Comparison of ENCODE assay signal across 7 mouse cellular contexts in the genomic region with DNA sequence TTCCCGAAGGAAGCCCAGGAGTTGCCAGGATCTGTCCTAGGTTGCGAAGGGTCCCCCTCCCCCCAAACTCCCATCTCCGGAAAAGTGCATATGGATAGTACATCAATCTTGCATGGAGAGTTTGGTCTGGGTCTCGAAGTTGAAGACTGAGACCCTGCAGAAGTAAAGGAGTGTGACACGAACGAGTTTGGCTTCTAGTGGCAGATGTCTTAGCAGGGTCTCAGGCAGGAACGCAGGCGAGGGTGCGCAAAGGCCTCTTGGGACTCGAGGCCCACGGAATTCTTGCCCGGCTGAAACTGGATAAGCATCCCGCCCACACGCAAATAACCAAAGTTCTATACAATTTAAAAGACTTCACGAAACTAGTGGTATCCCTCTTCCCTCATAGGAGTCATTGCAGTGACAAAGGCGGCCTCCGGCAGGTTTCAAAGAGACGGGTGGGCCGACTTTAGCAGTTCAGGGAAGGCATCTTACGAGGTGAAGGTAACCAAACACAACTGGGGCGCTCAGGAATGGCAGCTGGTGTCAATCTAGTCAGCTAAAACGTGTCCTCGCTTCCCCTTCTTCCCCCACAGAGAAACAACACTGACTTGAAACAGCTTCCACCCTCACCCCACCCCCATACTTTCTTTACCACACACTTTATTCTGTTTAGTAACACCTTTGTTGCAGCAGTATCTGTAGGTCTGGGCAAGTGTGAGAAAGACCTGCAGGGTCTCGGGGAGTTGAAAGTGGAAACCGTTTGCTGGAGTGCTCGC.
A peak's percentile ranks its signal among the peaks of the same experiment; 100 is the strongest.
DNase-seq lines count a peak whose midpoint lies in the region; ATAC-seq and TF ChIP-seq lines count a peak whose summit lies in the region.

No protein-coding gene starts in this region.

- peak; percentile 30 for DNase-seq in retina, embryonic 14.5 days (ENCODE audit: low spot score)
- no peak for DNase-seq in retina, postnatal 1 day
- no peak for DNase-seq in layer of hippocampus, adult 9-10 months (ENCODE audit: low spot score)
- DNase-seq in frontal cortex, postnatal 10 days (ENCODE audit: low spot score in 2 of 2), result no peak

- no peaks in the 10 kb centered on the region for H3K36me3 ChIP-seq in intestine, postnatal 0 days (ENCODE audit: control insufficient read depth, insufficient read depth)
- no peaks in the 10 kb centered on the region for H3K36me3 ChIP-seq in neural tube, embryonic 12.5 days

- peaks cover 4% of the 10 kb centered on the region; the same call in 1 of the 2 replicates for H3K4me1 ChIP-seq in embryonic fibroblast, embryonic 13.5 days (ENCODE audit: control insufficient read depth, insufficient read depth, low read length)
- H3K4me1 ChIP-seq in intestine, postnatal 0 days (replicated peaks; ENCODE audit: control insufficient read depth, insufficient read depth, low read length), result peaks cover 6% of the 10 kb centered on the region
- H3K4me1 ChIP-seq in neural tube, embryonic 12.5 days, result peaks cover 46% of the 10 kb centered on the region

- H3K9me3 ChIP-seq in intestine, postnatal 0 days (ENCODE audit: control insufficient read depth), result no peaks in the 10 kb centered on the region
- H3K9me3 ChIP-seq in neural tube, embryonic 12.5 days, result no peaks in the 10 kb centered on the region

- TF ChIP-seq POLR2A in embryonic fibroblast, embryonic 13.5 days (IDR thresholded peaks at IDR 0.05; ENCODE audit: low read depth, low read length), result no peak

- no peak for TF ChIP-seq CTCF in embryonic fibroblast, embryonic 13.5 days (IDR thresholded peaks at IDR 0.05; ENCODE audit: borderline replicate concordance, insufficient read depth, low read length)
- no peak for TF ChIP-seq CTCF in intestine, postnatal 0 days (IDR thresholded peaks at IDR 0.05; ENCODE audit: low read depth)

- peak overlapping the region; percentile 70; the same call in 1 of the 2 replicates for H3K27ac ChIP-seq in embryonic fibroblast, embryonic 13.5 days (ENCODE audit: insufficient read depth, low read length)
- H3K27ac ChIP-seq in intestine, postnatal 0 days (ENCODE audit: low read depth, low read length), result no peak overlapping the region
- H3K27ac ChIP-seq in neural tube, embryonic 12.5 days, result no peak overlapping the region

- H3K4me3 ChIP-seq in embryonic fibroblast, embryonic 13.5 days (ENCODE audit: insufficient read depth, low read length), result peak overlapping the region; percentile 2; the same call in 1 of the 2 replicates
- peak overlapping the region; percentile 16; the same call in 1 of the 2 replicates for H3K4me3 ChIP-seq in intestine, postnatal 0 days (ENCODE audit: low read depth, low read length)
- H3K4me3 ChIP-seq in neural tube, embryonic 12.5 days, result peak overlapping the region; percentile 16; the same call in 1 of the 2 replicates

- WGBS in intestine, postnatal 0 days, result 62% methylated on average over 26 of the region's 26 CpGs
- 4% methylated on average over 26 of the region's 26 CpGs for WGBS in neural tube, embryonic 12.5 days

- peaks cover 23% of the 10 kb centered on the region for H3K27me3 ChIP-seq in intestine, postnatal 0 days (replicated peaks; ENCODE audit: control insufficient read depth, insufficient read depth, low read length)
- peaks cover 60% of the 10 kb centered on the region for H3K27me3 ChIP-seq in neural tube, embryonic 12.5 days (replicated peaks)

- no peak overlapping the region for H3K9ac ChIP-seq in intestine, postnatal 0 days (ENCODE audit: low read depth, low read length)
- no peak overlapping the region for H3K9ac ChIP-seq in neural tube, embryonic 12.5 days

- H3K4me2 ChIP-seq in intestine, postnatal 0 days (replicated peaks; ENCODE audit: low read depth), result peak overlapping the region; percentile 84
- H3K4me2 ChIP-seq in neural tube, embryonic 12.5 days (replicated peaks), result peak overlapping the region; percentile 97

- ATAC-seq in intestine, postnatal 0 days, result no peak
- no peak for ATAC-seq in neural tube, embryonic 12.5 days (ENCODE audit: low FRiP score, low read depth)
